Mouse (Mus musculus) adrenal gland, postnatal 10 days (tissue): Measurements from ENCODE around the gene Aqp2. TPM values are rescaled to one million over a fixed set of nuclear protein-coding genes. Genes with fewer than 3 reads are reported as not detected.

Experiments used
- DNase-seq: peaks from one replicate; pipeline ENCODE4 v3.0.0; 2021; ENCODE audit warnings: mixed read lengths
- long read RNA-seq, 2 experiments: library from polyadenylated mRNA; stranded (forward); transcript quantifications; one replicate each; pipeline ENCODE4 v2.0.0; 2021
- total RNA-seq, 2 experiments: library from RNA; stranded (reverse); gene quantifications; 2 replicates each; pipeline ENCODE4 v1.2.3; 2021

The Aqp2 gene
- total RNA-seq: 1 to 10 TPM in 1 of 2 experiments, under 1 TPM in 1; 0.33 to 1.4 TPM
- long read RNA-seq, experiment 1, partial matches to known transcripts: 0 of 5 reads
- long read RNA-seq, experiment 1, other reads (novel, unspliced or antisense): 2 of 5 reads
- long read RNA-seq, experiment 2, transcript Aqp2-201 (4 exons, 1,419 nt): major isoform, 47 of 53 reads
- long read RNA-seq, experiment 2, partial matches to known transcripts: 3 of 53 reads
- long read RNA-seq, experiment 2, other reads (novel, unspliced or antisense): 3 of 53 reads

- peak; percentile 37 for DNase-seq
These were observed at the start of gene Aqp2 for GRCm38 (mm10) chr15:99578802-99579485. Gene Aqp2 (plus strand): TSS chr15:99579055.

- no peak for DNase-seq
These were observed 47.7 kb upstream of the Aqp2 start for GRCm38 (mm10) chr15:99531146-99531545.

DNA sequence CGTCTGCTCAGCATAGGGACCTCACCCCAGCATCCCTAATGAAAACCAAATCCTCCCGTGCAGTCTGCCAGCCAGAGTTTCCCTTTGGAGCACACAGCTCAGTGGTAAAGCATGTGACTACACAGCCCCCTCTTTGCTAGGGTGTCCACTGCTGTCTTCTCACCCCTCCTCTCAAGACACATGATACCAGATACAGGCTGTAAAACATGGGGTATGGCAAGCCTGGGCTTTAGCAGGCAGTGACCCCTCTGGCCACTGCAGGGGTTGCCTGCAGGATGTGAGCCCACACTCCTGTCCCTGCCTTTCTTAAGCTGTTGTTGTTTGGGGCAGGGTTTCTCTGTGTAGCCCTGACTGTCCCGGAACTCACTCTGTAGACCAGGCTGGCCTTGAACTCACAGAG, 46.8 kb upstream of the Aqp2 start:
- DNase-seq: no peak

GRCm38 (mm10) chr15:99536889-99537862, 41.7 kb upstream of the Aqp2 start:
- DNase-seq: no peak

DNA sequence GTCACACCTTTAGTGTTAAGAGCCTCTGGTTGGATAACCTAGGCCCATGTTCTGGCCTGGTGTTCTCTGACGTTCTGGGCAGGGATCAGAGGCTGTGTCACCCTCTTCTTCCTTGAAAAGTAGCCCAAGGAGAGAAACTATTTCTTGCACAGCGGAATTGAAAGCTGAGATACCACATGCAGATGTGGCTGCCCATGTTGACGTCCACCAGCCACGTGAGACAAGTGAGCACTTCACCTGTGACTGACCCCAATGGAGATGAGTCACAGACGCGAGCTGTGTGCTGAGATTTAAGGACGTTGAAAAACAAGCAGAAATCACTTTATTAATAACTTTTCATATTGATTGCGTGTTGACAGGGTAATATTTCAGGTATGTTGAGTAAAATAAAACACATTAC, 39.0 kb upstream of the Aqp2 start:
- DNase-seq: no peak

- DNase-seq: no peak
These were observed 34.8 kb upstream of the Aqp2 start for GRCm38 (mm10) chr15:99544047-99544446.

GRCm38 (mm10) chr15:99546596-99546995, 32.3 kb upstream of the Aqp2 start:
- DNase-seq: no peak

DNA sequence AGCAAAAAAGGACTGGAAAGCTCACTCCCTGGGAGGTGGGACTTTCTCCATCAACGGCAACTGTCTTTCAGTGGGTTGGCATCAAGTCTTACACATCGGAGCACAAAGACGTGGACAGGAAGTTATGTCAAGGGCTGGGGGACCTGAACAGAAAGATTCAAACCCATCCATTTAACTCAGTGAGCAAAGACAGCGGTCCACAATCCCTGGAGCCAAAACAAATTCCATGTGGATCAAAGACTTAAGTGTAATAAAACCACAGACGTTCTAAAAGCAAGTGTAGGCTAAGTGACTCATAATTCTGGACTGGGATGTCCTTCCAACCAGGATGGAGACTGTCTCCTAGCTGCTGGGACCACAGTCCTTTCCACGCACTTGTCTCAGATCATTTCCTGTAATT, 31.1 kb upstream of the Aqp2 start:
- DNase-seq: no peak

GRCm38 (mm10) chr15:99549901-99550300, 29.0 kb upstream of the Aqp2 start:
- no peak for DNase-seq

DNA sequence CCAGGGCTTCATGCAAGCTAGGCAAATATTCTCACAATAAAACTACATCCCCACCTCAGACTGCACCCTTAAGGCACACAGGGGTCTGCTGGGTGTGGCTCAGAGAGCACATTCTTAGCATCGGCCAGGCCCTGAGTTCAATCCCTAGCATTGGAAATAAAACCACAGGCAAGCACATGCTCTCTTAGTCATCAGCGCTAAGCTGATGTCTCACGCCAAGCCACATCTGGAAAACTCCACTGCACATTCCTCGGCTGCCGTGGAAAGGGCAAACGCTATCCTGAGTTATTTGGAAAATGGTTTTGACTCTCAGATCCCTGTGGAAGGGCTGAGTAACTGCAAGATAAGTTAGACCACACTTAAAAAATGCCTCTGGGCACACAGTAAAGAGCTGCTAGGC, 25.1 kb upstream of the Aqp2 start:
- DNase-seq: no peak

DNA sequence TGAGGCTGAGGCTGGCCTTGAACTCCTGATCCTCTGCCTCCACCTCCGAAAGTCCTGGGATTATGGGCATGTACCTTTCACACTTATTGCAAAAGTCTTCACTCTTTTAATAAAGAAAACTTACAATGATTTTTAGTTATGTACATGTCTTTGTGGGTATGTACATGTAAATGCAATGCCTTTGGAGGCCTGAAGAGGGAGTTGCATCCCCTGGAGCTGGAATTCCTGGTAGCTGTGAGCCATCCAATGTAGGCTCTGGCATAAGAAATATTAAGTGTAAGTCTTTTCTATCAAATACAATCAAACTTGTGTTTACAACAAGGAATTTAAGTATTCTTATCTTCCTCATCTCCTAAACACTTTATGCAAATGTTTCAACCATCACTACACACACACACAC, 19.9 kb upstream of the Aqp2 start:
- no peak for DNase-seq

GRCm38 (mm10) chr15:99560246-99560645, 18.6 kb upstream of the Aqp2 start:
- no peak for DNase-seq

GRCm38 (mm10) chr15:99567371-99567770, 11.5 kb upstream of the Aqp2 start:
- DNase-seq: no peak

- DNase-seq: no peak
These were observed 10.2 kb upstream of the Aqp2 start for GRCm38 (mm10) chr15:99568682-99569081.

GRCm38 (mm10) chr15:99569123-99569522, 9.7 kb upstream of the Aqp2 start:
- DNase-seq: no peak

DNA sequence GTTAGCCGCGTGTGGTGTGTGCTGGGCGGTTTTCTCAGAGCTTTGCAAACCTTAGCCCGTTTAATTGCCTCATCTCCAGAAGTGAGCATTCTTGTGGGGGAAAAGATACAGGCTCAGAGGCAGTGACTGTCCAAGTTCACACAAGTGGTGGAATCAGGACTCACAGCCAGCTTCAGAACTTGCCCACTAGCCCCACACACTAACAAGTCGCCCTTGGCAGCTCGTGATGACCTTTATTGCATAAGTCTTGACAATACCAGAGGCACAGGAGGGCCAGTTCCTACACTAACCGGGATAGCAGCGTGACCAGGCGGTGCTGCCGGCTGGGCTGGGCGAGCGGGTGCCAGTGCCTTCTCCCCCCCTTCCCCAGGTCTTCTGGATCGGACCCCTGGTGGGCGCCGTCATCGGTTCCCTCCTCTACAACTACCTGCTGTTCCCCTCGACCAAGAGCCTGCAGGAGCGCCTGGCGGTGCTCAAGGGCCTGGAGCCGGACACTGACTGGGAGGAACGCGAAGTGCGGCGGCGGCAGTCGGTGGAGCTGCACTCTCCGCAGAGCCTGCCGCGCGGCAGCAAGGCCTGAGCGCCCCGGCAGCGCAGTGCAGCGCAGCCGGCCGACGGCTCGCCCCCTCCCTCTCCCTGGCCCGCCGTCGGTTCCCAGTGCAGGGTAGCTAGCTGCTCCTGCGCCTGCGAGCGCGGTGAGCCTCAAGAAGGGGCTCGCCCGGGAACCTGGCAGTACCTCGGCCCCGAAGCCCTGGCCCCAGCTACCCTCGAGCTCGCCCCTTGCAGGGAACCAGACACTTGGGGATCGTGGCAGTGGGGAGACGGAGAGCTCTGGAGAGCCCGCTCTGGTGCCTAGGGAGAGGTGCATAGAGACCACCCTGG, 4.8 kb downstream of the Aqp2 start:
- peak; percentile 51 for DNase-seq

GRCm38 (mm10) chr15:99584407-99585202, 5.8 kb downstream of the Aqp2 start:
- no peak for DNase-seq

DNA sequence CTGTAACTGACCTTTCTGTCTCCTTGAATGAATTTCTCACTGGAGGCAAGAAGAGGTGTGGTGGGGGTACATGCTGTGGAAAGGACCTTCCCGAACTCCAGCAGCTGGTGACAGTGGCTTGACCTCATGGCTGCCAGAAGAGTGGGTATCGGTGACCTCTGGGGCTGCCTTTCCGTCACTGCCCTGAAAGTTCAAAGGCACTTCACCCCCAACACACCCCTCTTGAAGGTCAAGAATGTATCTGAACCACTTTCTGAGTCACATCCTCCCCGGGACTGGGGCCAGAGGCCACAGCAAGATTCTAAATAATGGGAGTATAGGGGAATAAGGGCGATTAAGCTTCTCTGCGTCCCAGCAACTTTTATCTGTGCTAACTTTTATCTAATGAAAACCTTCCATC, 6.9 kb downstream of the Aqp2 start:
- peak; percentile 32 for DNase-seq

DNA sequence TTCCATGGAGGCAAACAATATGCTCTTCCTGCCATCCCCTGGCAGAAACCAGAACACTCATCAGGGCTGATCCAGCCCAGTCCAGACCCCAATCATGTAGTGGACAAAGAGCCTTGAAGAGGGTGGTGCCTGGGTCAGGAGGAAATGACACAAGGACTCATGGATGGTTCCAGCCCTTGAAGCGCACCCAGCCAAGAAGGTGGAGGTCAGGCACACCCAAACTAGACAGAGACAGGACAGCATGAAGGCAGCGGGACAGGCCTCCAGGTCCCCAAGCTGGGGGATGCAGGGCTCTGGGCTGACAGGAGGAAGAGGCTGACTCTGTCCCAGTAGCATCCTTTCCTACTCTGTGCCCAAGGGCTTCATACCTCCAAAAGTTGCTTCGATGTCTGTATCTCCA, 7.7 kb downstream of the Aqp2 start:
- no peak for DNase-seq

DNA sequence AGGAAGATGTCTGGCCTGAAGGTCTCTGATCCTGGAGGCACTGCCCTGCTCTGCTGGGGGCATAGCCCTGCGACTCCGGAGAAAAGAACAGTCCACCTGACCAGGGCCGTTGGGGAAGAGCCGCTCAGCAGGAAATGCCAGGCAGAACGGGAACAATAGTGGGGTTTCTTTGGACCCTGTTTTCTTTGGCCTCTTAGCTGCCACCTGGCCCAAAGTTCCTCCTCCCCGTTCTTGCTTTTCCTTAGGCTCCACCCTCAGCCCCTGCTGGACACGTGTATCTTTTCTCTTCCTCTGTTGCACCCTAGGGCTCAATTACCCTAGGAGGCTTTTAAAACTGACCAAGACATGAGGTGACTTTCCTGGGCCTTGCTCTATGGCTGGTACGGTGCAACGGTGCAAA, 10.4 kb downstream of the Aqp2 start:
- DNase-seq: no peak

GRCm38 (mm10) chr15:99589704-99590103, 10.8 kb downstream of the Aqp2 start:
- DNase-seq: no peak
